Mouse (Mus musculus) liver, postnatal 0 days (tissue): Measurements from ENCODE around the gene Atp8a1.

ENCODE experiments used
- CTCF ChIP-seq: sonication (generic); IDR thresholded peaks from 2 replicates; pipeline ENCODE4 v1.5.1; 2016; ENCODE audit warnings: antibody characterized with exemption, low read depth
- EP300 ChIP-seq: IDR thresholded peaks from 2 replicates; pipeline ENCODE4 v1.6.1; 2016; ENCODE audit warnings: antibody characterized with exemption, low read depth, mild to moderate bottlenecking

DNA sequence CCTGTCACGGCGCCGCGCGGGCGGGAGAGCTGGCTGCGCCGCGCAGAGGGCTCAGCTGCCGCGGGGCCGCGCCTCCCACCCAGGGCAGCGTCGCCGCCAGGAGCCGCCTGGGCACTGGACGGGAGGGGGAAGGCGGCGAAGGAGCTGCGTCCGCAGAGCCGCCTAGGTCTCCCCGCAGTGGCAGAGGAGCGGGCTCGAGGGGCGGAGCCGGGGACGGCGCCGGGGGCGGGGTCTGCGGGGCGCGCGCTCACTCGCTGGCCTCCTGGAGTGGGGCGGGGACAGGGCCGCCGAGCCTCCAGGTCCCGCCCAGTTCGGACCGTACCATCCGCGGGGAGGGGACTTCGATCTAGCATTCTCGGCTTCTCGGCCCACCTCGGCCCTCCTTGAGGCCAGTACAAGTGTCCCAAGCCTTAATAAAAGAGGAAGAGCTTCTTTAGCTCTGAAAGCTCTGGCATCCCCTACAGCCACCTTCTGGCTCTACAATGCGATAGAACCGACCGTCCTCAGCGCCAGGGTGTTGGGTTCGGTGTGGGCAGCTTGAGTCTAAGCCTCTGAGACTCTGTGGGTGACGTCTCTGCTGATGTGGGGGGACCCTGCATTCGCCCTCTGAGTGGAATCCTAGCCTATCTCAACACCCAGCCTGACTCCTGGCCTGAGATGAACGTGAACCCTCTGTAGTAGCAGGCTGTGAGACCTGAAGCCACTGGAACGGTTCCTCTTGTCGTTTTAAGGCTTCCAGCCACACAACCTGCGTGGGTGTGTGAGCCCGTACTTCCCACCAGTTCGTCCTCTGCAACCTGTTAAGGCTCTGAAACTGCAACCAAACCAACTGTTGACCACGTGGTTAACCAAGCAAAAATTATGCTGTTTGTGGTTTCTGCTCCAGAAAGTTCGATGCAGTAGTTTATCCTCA, at the start of gene Atp8a1:
- peak; percentile 47 for TF ChIP-seq CTCF
- TF ChIP-seq EP300 = 0 out of 2 replicates have a peak, but pooled peaks have one; percentile 13
